Mouse (Mus musculus) stomach, embryonic 16.5 days (tissue): ENCODE results near the gene Hnf1a. TPM values are rescaled to one million over a fixed set of nuclear protein-coding genes. Genes with fewer than 3 reads are reported as not detected.

ENCODE experiments used
- ATAC-seq: fragments of 200-750 bp; cut with Nextera tagmentation; 2 replicates; pipeline ENCODE4 v1.8.0; 2017; ENCODE audit warnings: moderate number of reproducible peaks, moderate TSS enrichment; ENCODE audit not compliant: insufficient read depth, low FRiP score
- H3K27ac ChIP-seq: fragments of 300-500 bp; sonication (generic); 2 replicates; pipeline ENCODE4 v1.5.1; 2014; ENCODE audit warnings: low read length
- H3K27me3 ChIP-seq: fragments of 300-500 bp; sonication (generic); 2 replicates; pipeline ENCODE4 v1.6.1; 2014; ENCODE audit warnings: low read length, control low read depth, mixed read lengths; ENCODE audit not compliant: control insufficient read depth, insufficient read depth
- H3K36me3 ChIP-seq: fragments of 300-500 bp; sonication (generic); 2 replicates; pipeline ENCODE4 v1.6.1; 2014; ENCODE audit warnings: low read length; ENCODE audit not compliant: control insufficient read depth, insufficient read depth
- H3K4me1 ChIP-seq: fragments of 300-500 bp; sonication (generic); 2 replicates; pipeline ENCODE4 v1.6.1; 2014; ENCODE audit warnings: low read length, control low read depth, mixed read lengths; ENCODE audit not compliant: control insufficient read depth, insufficient read depth
- H3K4me2 ChIP-seq: fragments of 300-500 bp; sonication (generic); 2 replicates; pipeline ENCODE4 v1.6.1; 2014; ENCODE audit warnings: low read depth, low read length, mixed read lengths
- H3K4me3 ChIP-seq: fragments of 300-500 bp; sonication (generic); replicated peaks from 2 replicates; pipeline ENCODE4 v1.5.1; 2014; ENCODE audit warnings: mild to moderate bottlenecking, low read length
- H3K9ac ChIP-seq: fragments of 300-500 bp; sonication (generic); 2 replicates; pipeline ENCODE4 v1.6.1; 2014; ENCODE audit warnings: low read length
- H3K9me3 ChIP-seq: fragments of 300-500 bp; sonication (generic); replicated peaks from 2 replicates; pipeline ENCODE4 v1.6.1; 2016; ENCODE audit warnings: low read length, control low read depth; ENCODE audit not compliant: control insufficient read depth
- WGBS: fragments of 180-500 bp; shearing (Covaris S2); extraction: QIAGEN DNeasy Blood & Tissue Kit; methylation state at CpG from one replicate; pipeline ENCODE4 v1.1.7; 2014; 5-methylcytosine and 5-hydroxymethylcytosine counted together
- polyA plus RNA-seq: library from polyadenylated mRNA; unstranded; fragments of >200 nt; fragmentation: Nextera tagmentation; extraction: Ambion mirVana; gene quantifications from 2 replicates; pipeline ENCODE4 v1.2.1, GENCODE M21; 2015

The Hnf1a gene
- polyA plus RNA-seq, 1 experiment from 2014 or later, result 9.8 TPM

DNA sequence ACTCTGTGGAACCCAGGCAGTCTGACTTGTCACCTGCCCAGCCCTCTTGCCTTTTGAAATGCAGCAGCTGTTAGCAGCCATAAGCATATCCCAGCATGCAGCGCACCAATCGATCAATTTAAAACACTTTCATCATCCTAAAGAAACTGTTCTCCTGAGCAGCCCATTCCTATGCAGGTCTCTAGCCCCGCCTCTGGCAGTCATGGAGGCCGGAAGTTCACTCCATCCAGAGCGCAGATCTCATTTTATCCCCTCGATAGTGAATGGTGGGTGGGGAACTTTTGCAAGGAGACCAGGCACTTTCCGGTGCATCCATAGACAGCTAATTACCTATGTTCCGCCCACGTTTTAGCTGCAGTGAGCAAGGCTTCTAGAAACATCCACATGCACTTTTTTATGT lies 1.3 kb upstream of the Hnf1a start:
- 63% methylated on average over 9 of the region's 9 CpGs for WGBS
- peak overlapping the region; percentile 39 for H3K4me2 ChIP-seq
- no peak overlapping the region for H3K27ac ChIP-seq
- H3K36me3 ChIP-seq, result no peaks in the 10 kb centered on the region
- no peak for ATAC-seq
- H3K4me1 ChIP-seq, result no peaks in the 10 kb centered on the region
- no peaks in the 10 kb centered on the region for H3K27me3 ChIP-seq
- H3K4me3 ChIP-seq, result 0 out of 2 replicates have a peak overlapping the region, but pooled peaks have one; percentile 50
- no peak overlapping the region for H3K9ac ChIP-seq
- no peaks in the 10 kb centered on the region for H3K9me3 ChIP-seq

DNA sequence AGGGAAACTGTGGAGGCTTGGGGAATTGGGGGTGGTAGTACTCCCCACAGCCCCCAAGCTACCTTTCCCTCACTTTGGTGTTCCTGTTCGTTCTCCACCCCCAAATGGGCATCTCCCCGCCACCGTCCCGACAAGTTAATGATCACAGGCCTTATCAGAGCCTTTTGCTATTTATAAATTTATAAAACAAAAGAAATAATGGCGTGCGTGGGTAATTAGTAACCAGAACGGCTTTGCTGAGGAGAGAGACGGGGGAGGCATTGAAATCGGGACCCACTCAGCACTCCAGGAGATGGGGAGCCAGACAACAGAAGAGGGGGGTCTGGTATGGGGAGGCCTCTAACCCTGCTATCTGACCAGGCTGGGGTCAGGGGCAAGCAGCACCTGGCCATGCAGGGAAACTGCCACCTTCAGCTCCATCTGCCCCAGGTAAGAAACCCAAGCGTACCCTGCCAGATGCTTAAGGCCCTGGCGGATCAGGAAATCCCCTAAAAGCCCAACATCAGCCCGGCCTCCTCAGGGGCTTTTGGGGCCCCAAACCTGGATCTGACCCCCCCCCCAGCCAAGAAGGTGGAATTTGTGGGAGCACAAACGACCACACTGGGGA lies 1.2 kb downstream of the Hnf1a start:
- Histone ChIP-seq H3K27ac (peak overlapping the region; percentile 87), H3K9ac (peak overlapping the region; percentile 78), H3K4me1 (0 out of 2 replicates have a peak, but pooled peaks cover 2% of the 10 kb centered on the region), H3K36me3 (no peaks in the 10 kb centered on the region), H3K4me3 (peak overlapping the region; percentile 50), H3K4me2 (peak overlapping the region; percentile 21; the same call in 1 of the 2 replicates), H3K27me3 (no peaks in the 10 kb centered on the region), H3K9me3 (no peaks in the 10 kb centered on the region)
- no peak for ATAC-seq
- 44% methylated on average over 13 of the region's 13 CpGs for WGBS

- Histone ChIP-seq H3K9me3 (no peaks in the 10 kb centered on the region), H3K27me3 (no peaks in the 10 kb centered on the region), H3K4me1 (0 out of 2 replicates have a peak, but pooled peaks cover 3% of the 10 kb centered on the region), H3K36me3 (no peaks in the 10 kb centered on the region), H3K4me2 (peak overlapping the region; percentile 21; the same call in 1 of the 2 replicates), H3K9ac (peak overlapping the region; percentile 78), H3K27ac (peak overlapping the region; percentile 87), H3K4me3 (peak overlapping the region; percentile 50)
- WGBS, result 15% methylated on average over 4 of the region's 4 CpGs
- ATAC-seq, result no peak
Observed at GRCm38 (mm10) chr5:114969064-114969463, 1.8 kb downstream of the Hnf1a start.

GRCm38 (mm10) chr5:114968651-114969050 lies 2.2 kb downstream of the Hnf1a start:
- no peaks in the 10 kb centered on the region for H3K9me3 ChIP-seq
- peak overlapping the region; percentile 50 for H3K4me3 ChIP-seq
- no peaks in the 10 kb centered on the region for H3K36me3 ChIP-seq
- WGBS, result 23% methylated on average over 7 of the region's 7 CpGs
- ATAC-seq, result peak; percentile 5; the same call in 1 of the 2 replicates
- peak overlapping the region; percentile 45; the same call in 1 of the 2 replicates for H3K4me2 ChIP-seq
- no peaks in the 10 kb centered on the region for H3K27me3 ChIP-seq
- 0 out of 2 replicates have a peak, but pooled peaks cover 3% of the 10 kb centered on the region for H3K4me1 ChIP-seq
- H3K27ac ChIP-seq, result peak overlapping the region; percentile 87
- peak overlapping the region; percentile 78 for H3K9ac ChIP-seq

GRCm38 (mm10) chr5:114967523-114968268 lies 3.2 kb downstream of the Hnf1a start:
- 0 out of 2 replicates have a peak, but pooled peaks cover 3% of the 10 kb centered on the region for H3K4me1 ChIP-seq
- peak overlapping the region; percentile 50 for H3K4me3 ChIP-seq
- WGBS, result 27% methylated on average over 14 of the region's 14 CpGs
- ATAC-seq, result no peak
- H3K36me3 ChIP-seq, result no peaks in the 10 kb centered on the region
- no peaks in the 10 kb centered on the region for H3K27me3 ChIP-seq
- H3K9me3 ChIP-seq, result no peaks in the 10 kb centered on the region
- H3K4me2 ChIP-seq, result peak overlapping the region; percentile 45
- 0 out of 2 replicates have a peak overlapping the region, but pooled peaks have one; percentile 1 for H3K9ac ChIP-seq
- H3K27ac ChIP-seq, result peak overlapping the region; percentile 87

DNA sequence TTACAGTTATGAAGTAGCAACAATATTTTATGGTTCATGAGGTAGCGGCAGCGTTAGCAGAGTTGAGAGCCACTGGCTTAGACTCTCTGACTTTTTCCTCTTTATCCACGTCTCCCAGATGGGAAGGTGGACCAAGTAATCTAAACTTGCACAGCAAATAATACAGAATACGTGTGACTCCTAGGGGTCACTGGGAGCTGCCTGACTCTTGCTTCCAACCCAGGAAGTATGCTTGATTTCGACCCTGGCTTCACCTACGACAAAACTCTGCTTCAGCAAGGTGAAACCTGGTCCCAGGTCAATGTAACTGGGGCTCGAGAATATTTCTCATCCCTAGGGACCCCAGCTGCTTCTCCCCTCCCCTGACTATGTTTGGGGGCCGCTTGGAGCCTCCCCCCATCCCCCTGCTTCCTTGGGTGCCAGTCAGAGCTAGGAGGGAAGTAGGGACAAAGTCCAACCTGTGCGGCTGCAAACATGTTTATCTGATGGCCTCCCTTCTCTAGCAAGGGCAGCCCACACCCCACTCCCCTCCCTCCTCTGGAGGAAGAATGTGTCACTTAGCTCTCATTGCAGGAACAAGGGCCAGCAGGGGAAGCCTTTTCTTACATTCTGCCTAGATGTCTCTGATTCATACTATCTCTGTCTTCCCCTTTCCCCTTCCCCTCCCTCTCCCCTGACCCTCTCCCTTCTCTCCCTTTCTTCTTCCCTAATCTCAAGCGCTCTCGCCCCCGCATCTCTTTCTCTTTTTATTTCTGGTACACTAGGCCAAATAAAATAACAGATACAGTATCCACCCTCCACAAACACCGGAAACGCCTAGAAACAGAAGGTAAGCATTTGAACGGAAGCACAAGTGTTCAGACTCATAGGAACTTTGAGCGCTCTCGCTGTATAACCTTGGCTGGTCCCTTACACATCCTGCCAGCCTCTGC lies 5.7 kb downstream of the Hnf1a start:
- H3K27ac ChIP-seq, result peak overlapping the region; percentile 90
- H3K36me3 ChIP-seq, result no peaks in the 10 kb centered on the region
- 35% methylated on average over 17 of the region's 17 CpGs for WGBS
- ATAC-seq, result peak; percentile 82
- H3K4me3 ChIP-seq, result peak overlapping the region; percentile 17; the same call in 1 of the 2 replicates
- peak overlapping the region; percentile 42 for H3K4me2 ChIP-seq
- peak overlapping the region; percentile 43; the same call in 1 of the 2 replicates for H3K9ac ChIP-seq
- no peaks in the 10 kb centered on the region for H3K27me3 ChIP-seq
- no peaks in the 10 kb centered on the region for H3K9me3 ChIP-seq
- 0 out of 2 replicates have a peak, but pooled peaks cover 3% of the 10 kb centered on the region for H3K4me1 ChIP-seq

DNA sequence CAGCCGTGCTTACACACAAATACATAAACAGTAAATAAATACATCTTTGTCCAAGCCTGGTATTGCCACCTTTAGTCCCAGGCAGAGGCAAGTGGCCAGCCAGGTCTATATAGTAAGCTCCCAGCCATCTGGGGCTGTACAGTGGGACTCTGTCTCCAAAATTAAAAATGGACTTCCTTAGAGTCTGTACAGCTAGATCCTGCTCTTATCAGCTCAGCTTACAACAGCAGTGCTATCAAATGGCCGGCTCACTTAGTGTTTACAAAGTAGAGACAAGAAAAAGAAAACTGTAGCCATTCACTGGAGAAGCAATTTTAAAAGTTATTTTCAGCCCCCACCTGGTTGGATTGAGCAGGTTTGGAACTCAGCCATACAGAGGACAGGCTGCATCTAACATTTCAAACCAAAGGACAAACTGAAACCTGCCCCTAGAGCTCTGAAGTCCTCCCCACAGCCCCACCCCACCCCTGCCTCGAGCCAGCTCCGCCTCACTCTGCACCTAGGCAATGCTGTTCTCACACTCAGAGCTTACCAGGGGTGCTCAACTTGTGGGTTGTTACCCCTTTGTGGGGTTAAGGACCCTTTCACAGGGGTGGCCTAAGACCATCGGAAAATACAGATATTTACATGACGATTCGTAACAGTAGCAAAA lies 6.5 kb downstream of the Hnf1a start:
- peak; percentile 69 for ATAC-seq
- H3K4me1 ChIP-seq, result 0 out of 2 replicates have a peak, but pooled peaks cover 3% of the 10 kb centered on the region
- peak overlapping the region; percentile 43; the same call in 1 of the 2 replicates for H3K9ac ChIP-seq
- H3K4me3 ChIP-seq, result peak overlapping the region; percentile 17; the same call in 1 of the 2 replicates
- H3K27me3 ChIP-seq, result no peaks in the 10 kb centered on the region
- H3K36me3 ChIP-seq, result no peaks in the 10 kb centered on the region
- peak overlapping the region; percentile 90 for H3K27ac ChIP-seq
- WGBS, result 24% methylated on average over 7 of the region's 7 CpGs
- no peaks in the 10 kb centered on the region for H3K9me3 ChIP-seq
- H3K4me2 ChIP-seq, result peak overlapping the region; percentile 42
